Mouse (Mus musculus) midbrain, embryonic 11.5 days (tissue): Measurements from ENCODE around the gene Dusp28. TPM values are rescaled to one million over a fixed set of nuclear protein-coding genes. Genes with fewer than 3 reads are reported as not detected.
A peak's percentile ranks its signal among the peaks of the same experiment; 100 is the strongest.

Source experiments
- ATAC-seq: fragments of 200-750 bp; cut with Nextera tagmentation; 2 replicates; pipeline ENCODE4 v1.8.0; 2017; ENCODE audit warnings: moderate TSS enrichment, moderate library complexity; ENCODE audit not compliant: low FRiP score
- DNase-seq: peaks from one replicate; pipeline ENCODE4 v3.0.0; 2015; ENCODE audit warnings: low spot score; ENCODE audit errors: missing footprints
- H3K27ac ChIP-seq: fragments of 300-500 bp; sonication (generic); 2 replicates; pipeline ENCODE4 v1.5.1; 2014; ENCODE audit warnings: low read depth, low read length
- H3K27me3 ChIP-seq: fragments of 300-500 bp; sonication (generic); 2 replicates; pipeline ENCODE4 v1.6.1; 2014; ENCODE audit warnings: mild to moderate bottlenecking, low read length, moderate library complexity, mixed read lengths; ENCODE audit not compliant: control insufficient read depth, insufficient read depth
- H3K36me3 ChIP-seq: fragments of 300-500 bp; sonication (generic); 2 replicates; pipeline ENCODE4 v1.6.1; 2014; ENCODE audit warnings: mild to moderate bottlenecking, low read length, moderate library complexity, mixed read lengths; ENCODE audit not compliant: control insufficient read depth, insufficient read depth
- H3K4me1 ChIP-seq: fragments of 300-500 bp; sonication (generic); 2 replicates; pipeline ENCODE4 v1.6.1; 2014; ENCODE audit warnings: low read length; ENCODE audit not compliant: control insufficient read depth, insufficient read depth
- H3K4me2 ChIP-seq: fragments of 300-500 bp; sonication (generic); 2 replicates; pipeline ENCODE4 v1.6.1; 2014; ENCODE audit warnings: mild to moderate bottlenecking, moderate library complexity
- H3K4me3 ChIP-seq: fragments of 300-500 bp; sonication (generic); 2 replicates; pipeline ENCODE4 v1.5.1; 2014; ENCODE audit warnings: low read depth, low read length
- H3K9ac ChIP-seq: fragments of 300-500 bp; sonication (generic); 2 replicates; pipeline ENCODE4 v1.6.1; 2014; ENCODE audit warnings: low read length
- H3K9me3 ChIP-seq: fragments of 300-500 bp; sonication (generic); 2 replicates; pipeline ENCODE4 v1.6.1; 2016; ENCODE audit warnings: low read length; ENCODE audit not compliant: control insufficient read depth
- WGBS: fragments of 180-500 bp; shearing (Covaris S2); extraction: QIAGEN DNeasy Blood & Tissue Kit; methylation state at CpG from one replicate; pipeline ENCODE4 v1.1.7; 2014; 5-methylcytosine and 5-hydroxymethylcytosine counted together
- polyA plus RNA-seq: library from polyadenylated mRNA; unstranded; fragments of >200 nt; fragmentation: Nextera tagmentation; extraction: Ambion mirVana; gene quantifications from 2 replicates; pipeline ENCODE4 v1.2.1, GENCODE M21; 2014

Dusp28 gene
- polyA plus RNA-seq, 1 experiment from 2014 or later = 11.3 TPM

- ATAC-seq (no peak), DNase-seq (no peak)
- no peaks in the 10 kb centered on the region for H3K36me3 ChIP-seq
- peaks cover 6% of the 10 kb centered on the region for H3K27me3 ChIP-seq
- WGBS = 75% methylated on average over 4 of the region's 4 CpGs
- H3K4me1 ChIP-seq = peaks cover 10% of the 10 kb centered on the region
- H3K9ac ChIP-seq = no peak overlapping the region
- H3K4me2 ChIP-seq = no peak overlapping the region
- H3K4me3 ChIP-seq = no peak overlapping the region
- H3K27ac ChIP-seq = no peak overlapping the region
- H3K9me3 ChIP-seq = no peaks in the 10 kb centered on the region
Measured at GRCm38 (mm10) chr1:92903627-92904026, 3.2 kb upstream of the Dusp28 start.

GRCm38 (mm10) chr1:92905703-92906310 lies 974 bp upstream of the Dusp28 start:
- WGBS = 83% methylated on average over 2 of the region's 2 CpGs
- Histone ChIP-seq H3K4me3 (no peak overlapping the region), H3K4me2 (no peak overlapping the region), H3K27ac (no peak overlapping the region), H3K27me3 (peaks cover 7% of the 10 kb centered on the region), H3K4me1 (peaks cover 16% of the 10 kb centered on the region), H3K36me3 (no peaks in the 10 kb centered on the region), H3K9me3 (no peaks in the 10 kb centered on the region), H3K9ac (no peak overlapping the region)
- ATAC-seq (no peak), DNase-seq (no peak)

DNA sequence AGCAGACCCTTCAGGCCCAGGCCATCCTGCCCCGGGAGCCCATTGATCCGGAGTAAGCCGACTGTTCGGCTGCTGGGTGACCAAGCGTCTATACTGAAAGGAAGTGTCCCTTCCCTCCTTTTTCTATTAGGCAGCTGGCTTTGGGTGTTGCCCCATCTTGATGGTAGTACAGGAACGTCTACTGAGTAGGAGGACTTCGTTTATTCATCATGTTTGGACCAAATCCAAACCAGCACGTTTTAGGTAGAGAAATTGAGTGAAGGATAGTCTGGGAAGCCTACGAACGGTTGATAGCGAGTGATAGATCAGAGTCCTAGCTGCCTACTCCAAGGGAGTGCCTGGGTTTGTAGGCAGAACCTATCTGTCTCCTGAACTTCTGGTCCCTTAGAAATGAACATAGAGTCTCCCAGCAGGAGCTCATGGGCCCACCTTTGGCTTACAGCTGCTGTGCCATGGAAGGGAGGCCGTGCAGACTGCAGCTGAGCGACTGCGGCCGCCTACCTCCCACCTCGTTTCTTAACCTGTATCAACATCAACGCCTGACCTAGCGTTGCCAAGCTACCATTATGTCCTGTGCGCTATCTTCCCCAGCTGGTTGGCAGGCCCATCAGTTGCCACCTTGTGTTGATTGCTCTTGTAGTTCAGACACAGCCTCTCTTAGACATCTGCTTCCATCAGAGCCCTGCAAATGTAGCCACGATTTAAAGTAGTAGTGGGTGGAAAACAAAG lies 1.0 kb downstream of the Dusp28 start:
- ATAC-seq = no peak

DNA sequence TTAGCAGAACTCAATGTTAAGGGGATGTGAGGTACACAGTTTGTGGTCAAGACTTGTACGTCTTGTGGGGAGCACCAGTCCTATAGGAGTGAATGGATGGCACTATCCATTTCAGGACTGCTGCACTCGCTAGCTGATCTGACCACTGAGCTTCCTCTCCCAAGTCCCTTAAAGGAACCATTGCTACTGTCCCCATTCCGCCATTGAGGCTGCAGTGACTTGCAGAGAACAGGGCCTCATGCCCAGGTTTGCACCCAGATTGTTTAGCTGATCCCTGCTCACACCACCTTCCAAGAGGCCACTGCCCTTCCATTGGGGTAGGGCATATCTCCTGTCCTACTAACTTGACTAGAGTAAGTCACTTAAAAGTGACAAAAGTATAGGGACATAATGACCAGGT lies 1.9 kb downstream of the Dusp28 start:
- Histone ChIP-seq H3K9me3 (no peaks in the 10 kb centered on the region), H3K27ac (no peak overlapping the region), H3K4me2 (no peak overlapping the region), H3K4me1 (peaks cover 28% of the 10 kb centered on the region), H3K9ac (no peak overlapping the region), H3K36me3 (no peaks in the 10 kb centered on the region), H3K4me3 (no peak overlapping the region), H3K27me3 (peaks cover 7% of the 10 kb centered on the region)
- ATAC-seq (no peak), DNase-seq (no peak)
- 93% methylated on average over 3 of the region's 3 CpGs for WGBS

More for the DNA sequence above, 1.0 kb downstream of the Dusp28 start:
- 47% methylated on average over 20 of the region's 20 CpGs for WGBS
- Histone ChIP-seq H3K36me3 (no peaks in the 10 kb centered on the region), H3K4me3 (peak overlapping the region; percentile 78), H3K9me3 (no peaks in the 10 kb centered on the region), H3K4me1 (peaks cover 29% of the 10 kb centered on the region), H3K27ac (no peak overlapping the region), H3K27me3 (peaks cover 7% of the 10 kb centered on the region), H3K4me2 (peak overlapping the region; percentile 78), H3K9ac (peak overlapping the region; percentile 71)
- DNase-seq = no peak

- H3K27ac ChIP-seq = no peak overlapping the region
- DNase-seq = no peak
- WGBS = 68% methylated on average over 4 of the region's 4 CpGs
- H3K4me3 ChIP-seq = no peak overlapping the region
- H3K36me3 ChIP-seq = no peaks in the 10 kb centered on the region
- no peak overlapping the region for H3K4me2 ChIP-seq
- H3K9me3 ChIP-seq = no peaks in the 10 kb centered on the region
- no peak overlapping the region for H3K9ac ChIP-seq
- H3K4me1 ChIP-seq = peaks cover 28% of the 10 kb centered on the region
- no peak for ATAC-seq
- H3K27me3 ChIP-seq = peaks cover 7% of the 10 kb centered on the region
Measured at GRCm38 (mm10) chr1:92909068-92909467, 2.3 kb downstream of the Dusp28 start.

DNA sequence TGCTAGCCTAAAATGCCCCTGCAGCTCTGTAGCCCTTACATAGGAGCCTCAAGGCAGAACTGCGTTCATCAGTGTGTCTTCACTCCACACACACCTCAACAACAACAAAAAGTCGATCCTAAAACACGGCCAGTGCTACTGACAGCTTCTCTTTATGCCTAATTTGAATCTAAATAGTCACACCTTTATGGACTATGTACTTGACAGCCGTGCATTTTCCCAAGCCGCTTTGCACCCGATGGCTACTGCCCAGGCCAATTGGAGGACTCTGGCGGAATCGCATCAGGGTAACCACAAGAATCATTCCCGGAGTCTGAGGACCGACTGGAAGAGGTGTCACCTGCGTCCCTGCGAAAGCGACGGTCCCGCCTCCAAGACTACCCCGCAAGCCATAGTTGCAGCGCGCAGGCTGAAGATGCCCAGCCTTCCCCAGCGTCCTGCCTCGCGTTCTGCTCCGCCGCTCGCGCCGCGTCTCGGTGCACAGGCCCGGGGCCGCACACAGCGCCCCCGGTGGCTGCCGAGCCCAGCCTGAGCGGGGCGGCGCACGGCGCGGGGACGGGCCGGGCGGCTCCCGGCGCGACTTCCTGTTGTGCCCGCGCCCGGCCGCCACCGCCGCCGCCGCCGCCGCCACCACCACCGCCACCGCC lies 3.6 kb downstream of the Dusp28 start, which contains the start of gene Rnpepl1:
Gene Rnpepl1 (plus strand): TSS at position 545 of the 647 bp plus-strand sequence.
- WGBS = under 1% methylated on average over 54 of the region's 57 CpGs
- H3K4me2 ChIP-seq = peak within 1 kb of the TSS; percentile 69
- peaks cover 7% of the 10 kb centered on the region for H3K27me3 ChIP-seq
- peak; percentile 74 for ATAC-seq
- no peaks in the 10 kb centered on the region for H3K36me3 ChIP-seq
- H3K4me3 ChIP-seq = peak within 1 kb of the TSS; percentile 82
- peak; percentile 97 for DNase-seq
- no peaks in the 10 kb centered on the region for H3K9me3 ChIP-seq
- peak within 1 kb of the TSS; percentile 76 for H3K27ac ChIP-seq
- peak within 1 kb of the TSS; percentile 91 for H3K9ac ChIP-seq
- peaks cover 28% of the 10 kb centered on the region for H3K4me1 ChIP-seq

DNA sequence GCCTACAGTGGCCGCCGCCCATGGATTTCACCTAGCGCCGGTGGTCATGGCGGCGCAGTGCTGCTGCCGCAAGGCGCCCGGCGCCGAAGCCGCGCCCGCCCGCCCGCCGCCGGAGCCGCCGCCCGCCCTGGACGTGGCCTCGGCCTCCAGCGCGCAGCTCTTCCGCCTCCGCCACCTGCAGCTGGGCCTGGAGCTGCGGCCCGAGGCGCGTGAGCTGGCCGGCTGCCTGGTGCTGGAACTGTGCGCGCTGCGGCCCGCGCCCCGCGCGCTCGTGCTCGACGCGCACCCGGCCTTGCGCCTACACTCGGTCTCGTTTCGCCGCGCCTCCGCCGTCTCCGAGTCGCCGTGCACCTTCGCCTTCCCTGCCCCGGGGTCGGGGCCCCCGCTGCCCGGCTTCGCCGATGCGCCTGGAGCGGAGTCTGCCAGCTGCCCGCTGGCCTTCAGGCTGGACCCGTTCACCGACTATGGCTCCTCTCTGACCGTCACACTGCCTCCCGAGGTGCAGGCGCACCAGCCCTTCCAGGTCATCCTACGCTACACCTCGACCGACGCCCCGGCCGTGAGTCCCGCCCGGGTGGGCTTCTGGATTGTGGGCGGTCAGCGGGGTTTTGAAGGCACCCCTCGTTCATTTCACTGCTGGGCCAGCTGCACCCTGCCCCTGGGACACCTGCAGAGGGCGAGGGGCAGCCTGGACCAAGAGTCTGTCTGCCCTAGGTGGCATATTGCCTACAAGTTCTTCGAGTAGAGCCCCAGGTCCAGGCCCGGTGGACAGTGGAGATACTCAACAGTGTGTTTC lies 4.3 kb downstream of the Dusp28 start:
- peak; percentile 95 for DNase-seq
- no peaks in the 10 kb centered on the region for H3K9me3 ChIP-seq
- H3K4me1 ChIP-seq = peaks cover 28% of the 10 kb centered on the region
- H3K9ac ChIP-seq = peak overlapping the region; percentile 91
- peak overlapping the region; percentile 69 for H3K4me2 ChIP-seq
- H3K4me3 ChIP-seq = peak overlapping the region; percentile 82
- no peaks in the 10 kb centered on the region for H3K36me3 ChIP-seq
- H3K27me3 ChIP-seq = peaks cover 7% of the 10 kb centered on the region
- WGBS = 2% methylated on average over 58 of the region's 85 CpGs
- peak overlapping the region; percentile 76 for H3K27ac ChIP-seq
- ATAC-seq = peak; percentile 37

DNA sequence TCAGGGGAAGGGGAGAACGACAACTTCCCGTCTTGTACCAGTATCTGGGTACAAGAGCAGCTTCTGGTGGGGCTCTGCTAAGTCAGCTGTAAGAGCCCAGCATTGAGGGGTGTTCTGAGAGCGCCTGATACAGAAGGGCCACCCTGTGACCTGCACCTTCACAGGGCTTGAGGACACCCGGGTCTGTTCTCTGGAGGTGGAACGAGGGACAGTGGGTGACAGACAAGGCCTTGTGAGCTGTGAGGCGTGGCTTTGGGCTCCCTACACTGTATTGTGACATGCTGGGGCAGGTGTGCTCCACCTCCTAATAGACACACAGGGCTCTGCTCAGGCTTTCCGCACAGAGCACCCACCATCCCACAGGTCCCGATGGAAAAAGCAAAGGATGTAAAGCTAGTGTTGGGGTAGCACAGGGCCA lies 4.9 kb downstream of the Dusp28 start:
- H3K27ac ChIP-seq = no peak overlapping the region; the same call in 1 of the 2 replicates
- 47% methylated on average over 8 of the region's 8 CpGs for WGBS
- DNase-seq (no peak), ATAC-seq (no peak)
- H3K4me3 ChIP-seq = peak overlapping the region; percentile 82
- H3K4me2 ChIP-seq = peak overlapping the region; percentile 69
- no peaks in the 10 kb centered on the region for H3K9me3 ChIP-seq
- H3K27me3 ChIP-seq = peaks cover 7% of the 10 kb centered on the region
- H3K9ac ChIP-seq = peak overlapping the region; percentile 91
- H3K36me3 ChIP-seq = no peaks in the 10 kb centered on the region; the same call in 1 of the 2 replicates
- H3K4me1 ChIP-seq = peaks cover 25% of the 10 kb centered on the region
